Mouse (Mus musculus) stomach, postnatal 0 days (tissue): ENCODE results near the gene Grm3.

Experiments used
- CTCF ChIP-seq: IDR thresholded peaks from 2 replicates; pipeline ENCODE4 v1.5.1; 2016; ENCODE audit warnings: antibody characterized with exemption, low read depth, mild to moderate bottlenecking, moderate library complexity
- EP300 ChIP-seq: optimal IDR thresholded peaks from 2 replicates; pipeline ENCODE3; 2016; ENCODE audit warnings: antibody characterized with exemption

- TF ChIP-seq CTCF (no peak), EP300 (no peak)
These were observed 61.6 kb downstream of the Grm3 start for GRCm38 (mm10) chr5:9663416-9663815.
